Mouse (Mus musculus) cerebellum, postnatal 25 days (tissue): ENCODE data around the gene Olfr314.
"Not testable (repeated sequence)": the region's sequence is repeated elsewhere in the genome, so short reads cannot be mapped to it uniquely, and the experiment has no call there.

ENCODE experiments used
- DNase-seq, 2 experiments: peaks; one replicate each; pipeline ENCODE4 v3.0.0; 2021; ENCODE audit warnings: mixed read lengths in 2 of 2

The Olfr314 gene

DNA sequence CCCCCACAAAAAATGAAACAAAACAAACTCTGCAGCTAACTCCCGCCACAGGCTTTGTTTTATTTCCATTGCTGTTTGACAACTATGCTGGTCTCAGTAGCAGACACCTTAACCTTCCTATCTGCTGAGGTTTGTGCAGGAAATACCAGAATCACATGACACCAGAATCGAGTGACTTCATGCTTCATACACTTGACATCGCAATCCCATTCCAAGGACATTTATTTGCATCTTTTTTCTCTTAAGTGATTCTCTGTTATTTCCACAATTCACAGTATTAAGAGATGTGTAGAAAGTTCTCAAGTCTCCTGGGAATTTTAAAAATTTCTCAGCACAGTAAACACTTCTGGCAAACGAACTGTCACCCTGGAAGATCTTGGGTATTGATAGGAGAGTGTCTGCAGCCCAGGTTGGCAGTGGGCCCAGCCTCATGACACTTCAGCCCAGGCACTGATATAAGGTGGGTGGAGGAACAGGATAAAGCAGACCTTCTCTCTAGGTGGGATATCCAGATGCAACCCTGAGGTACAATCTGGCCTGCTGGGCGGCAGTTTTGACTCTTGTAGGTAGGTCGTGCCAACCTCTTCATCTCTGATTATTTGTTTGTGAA is at the start of gene Olfr314:
Gene Olfr314 (plus strand): TSS at position 473 of the 610 bp plus-strand sequence.
- no peak for DNase-seq

GRCm38 (mm10) chr11:58733372-58733771 is 49.4 kb upstream of the Olfr314 start:
- no peak for DNase-seq

- DNase-seq, result no peak
These were observed 43.9 kb upstream of the Olfr314 start, which contains the start of gene Olfr317 for GRCm38 (mm10) chr11:58738792-58739262. Gene Olfr317 (minus strand): TSS chr11:58739212.

GRCm38 (mm10) chr11:58751096-58751495 is 31.7 kb upstream of the Olfr314 start:
- not testable (repeated sequence) for DNase-seq

DNA sequence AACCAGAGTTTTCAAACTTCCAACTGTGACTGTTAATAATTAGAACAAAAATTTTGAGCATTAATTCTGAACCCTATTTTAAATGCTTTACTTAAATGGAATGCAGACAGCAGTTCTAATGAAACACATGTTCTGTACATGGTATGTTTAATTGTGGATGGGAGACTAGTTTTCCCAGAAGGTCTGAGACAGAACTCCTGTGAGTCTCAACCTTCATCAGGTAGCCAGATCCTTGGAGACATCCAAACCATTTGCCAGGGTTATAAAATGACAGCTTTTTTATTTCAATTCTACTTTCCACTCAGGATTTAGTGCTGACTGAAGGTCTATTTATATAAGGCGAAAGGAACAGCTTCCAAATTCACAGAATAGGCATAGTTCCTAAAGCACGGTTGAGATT is 30.3 kb upstream of the Olfr314 start, which contains the start of gene Olfr316:
Gene Olfr316 (plus strand): TSS at position 301 of the 400 bp plus-strand sequence.
- no peak for DNase-seq

GRCm38 (mm10) chr11:58772888-58773287 is 9.9 kb upstream of the Olfr314 start, which contains the start of gene Olfr315:
Gene Olfr315 (plus strand): TSS chr11:58773188.
- no peak for DNase-seq

DNA sequence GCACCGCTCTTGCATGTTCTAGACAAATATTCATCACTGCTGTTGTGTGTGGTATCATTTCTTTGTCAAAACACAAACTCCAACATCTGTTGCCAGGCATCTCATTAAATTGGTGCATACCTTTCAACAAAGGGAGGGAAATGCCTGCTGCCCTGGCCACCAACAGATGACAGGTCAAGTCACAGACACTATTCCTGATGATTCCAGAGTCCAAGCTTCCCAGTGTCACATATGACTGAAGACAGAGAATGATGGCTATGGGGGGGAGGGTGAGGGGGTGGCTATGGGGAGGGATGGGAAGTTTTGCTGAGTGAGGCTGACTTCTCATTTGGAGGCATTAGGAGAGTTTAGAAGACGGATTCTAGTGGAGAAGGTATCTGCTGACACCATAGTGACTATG is 1.4 kb downstream of the Olfr314 start:
- DNase-seq, result no peak

GRCm38 (mm10) chr11:58787651-58788050 is 4.9 kb downstream of the Olfr314 start:
- DNase-seq, result no peak

DNA sequence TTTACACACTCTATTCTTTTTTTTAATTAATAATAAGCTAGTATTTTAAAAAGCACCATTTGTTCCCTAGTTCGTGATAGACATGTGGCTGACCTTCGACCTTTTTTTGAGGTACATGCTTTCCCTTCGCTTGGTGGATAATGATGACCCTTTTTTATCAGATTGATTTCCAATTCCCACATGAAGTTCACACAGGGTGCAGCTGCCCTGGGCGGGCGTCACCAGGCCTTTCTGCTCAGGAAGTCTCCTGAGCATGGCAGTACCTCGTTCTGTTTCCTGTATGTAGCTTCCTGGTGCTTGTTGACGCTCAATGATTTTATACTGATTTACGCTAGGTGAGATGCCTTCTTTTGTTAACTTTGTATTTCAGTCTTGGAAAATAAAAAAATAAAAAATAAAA is 5.6 kb downstream of the Olfr314 start:
- no peak for DNase-seq

GRCm38 (mm10) chr11:58789532-58789931 is 6.8 kb downstream of the Olfr314 start:
- no peak for DNase-seq

DNA sequence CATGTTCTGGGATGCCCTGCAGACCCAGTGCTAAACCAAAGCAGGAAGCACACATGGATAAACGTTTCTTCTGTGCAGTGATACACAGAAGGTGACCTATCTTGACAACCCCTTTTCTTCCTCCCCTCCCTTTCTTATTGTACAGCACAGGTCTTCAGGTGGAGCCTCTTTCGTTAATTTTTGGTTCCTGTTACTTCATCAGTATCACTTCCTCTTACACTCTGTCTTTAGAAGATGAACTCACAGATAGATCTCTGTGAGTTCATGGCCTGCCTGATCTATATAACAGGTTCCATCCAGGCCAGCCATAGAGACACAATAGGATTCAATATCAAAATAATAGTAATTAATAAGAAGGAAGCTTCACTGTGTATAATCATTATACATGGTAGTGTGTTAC is 7.3 kb downstream of the Olfr314 start:
- DNase-seq, result no peak

DNA sequence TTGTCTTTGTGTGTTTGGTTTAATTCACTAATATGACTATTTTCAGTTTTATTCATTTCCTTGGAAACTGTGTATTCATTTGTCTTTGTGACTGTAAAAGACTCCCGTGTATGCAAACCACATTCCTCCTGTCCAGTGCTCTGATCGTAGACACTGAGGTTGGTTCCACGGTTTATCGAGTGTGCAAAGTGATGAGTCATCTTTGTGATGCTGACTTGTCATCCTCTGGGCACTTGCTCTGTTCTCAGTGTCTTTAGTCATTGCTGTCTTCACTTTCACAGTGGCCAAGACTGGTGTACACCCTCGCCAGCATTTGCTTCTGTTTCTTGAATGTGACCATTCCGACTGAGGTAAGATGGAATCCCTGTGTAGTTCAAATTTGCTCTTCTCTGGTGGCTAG is 7.9 kb downstream of the Olfr314 start:
- DNase-seq, result no peak

- DNase-seq, result no peak
These were observed 13.1 kb downstream of the Olfr314 start for GRCm38 (mm10) chr11:58795856-58796255.

DNA sequence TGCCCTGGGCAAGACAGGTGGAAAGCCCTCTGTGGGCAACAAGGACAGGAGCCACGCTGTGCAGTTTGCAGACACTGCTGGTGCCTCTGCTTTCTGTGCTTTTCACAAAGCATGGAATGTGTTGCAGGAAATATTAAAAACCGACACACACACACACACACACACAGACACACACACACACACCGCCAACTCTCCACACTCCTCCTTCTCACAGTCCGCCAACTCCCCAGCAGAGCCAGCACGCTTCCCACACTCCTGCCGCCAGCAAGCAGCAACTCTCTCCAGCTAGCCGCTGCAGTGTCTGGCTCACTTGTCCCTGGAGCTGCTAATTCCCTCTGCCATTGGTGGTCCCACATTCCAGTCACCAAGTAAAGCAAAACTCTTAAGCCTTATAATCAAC is 14.1 kb downstream of the Olfr314 start:
- DNase-seq, result peak; percentile 7 to 8

DNA sequence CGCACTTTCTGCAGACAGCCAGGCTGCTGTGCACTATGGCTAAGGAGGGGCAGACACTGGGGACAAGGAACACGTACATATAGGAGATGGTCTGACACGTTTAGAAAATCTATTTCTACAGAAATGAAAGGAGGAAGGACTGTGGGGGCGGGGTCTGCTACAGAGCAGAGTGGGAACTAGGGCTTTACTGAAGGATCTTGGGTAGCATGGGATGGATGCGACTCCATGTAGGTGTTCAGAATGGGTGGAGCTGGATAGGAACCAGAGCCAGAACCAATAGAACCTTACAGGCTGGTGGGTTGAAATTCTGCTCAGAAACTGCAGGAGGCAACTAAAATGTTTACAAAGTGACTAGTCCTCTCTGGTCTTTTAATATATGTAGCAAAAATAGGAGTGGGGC is 17.0 kb downstream of the Olfr314 start:
- DNase-seq, result no peak

DNA sequence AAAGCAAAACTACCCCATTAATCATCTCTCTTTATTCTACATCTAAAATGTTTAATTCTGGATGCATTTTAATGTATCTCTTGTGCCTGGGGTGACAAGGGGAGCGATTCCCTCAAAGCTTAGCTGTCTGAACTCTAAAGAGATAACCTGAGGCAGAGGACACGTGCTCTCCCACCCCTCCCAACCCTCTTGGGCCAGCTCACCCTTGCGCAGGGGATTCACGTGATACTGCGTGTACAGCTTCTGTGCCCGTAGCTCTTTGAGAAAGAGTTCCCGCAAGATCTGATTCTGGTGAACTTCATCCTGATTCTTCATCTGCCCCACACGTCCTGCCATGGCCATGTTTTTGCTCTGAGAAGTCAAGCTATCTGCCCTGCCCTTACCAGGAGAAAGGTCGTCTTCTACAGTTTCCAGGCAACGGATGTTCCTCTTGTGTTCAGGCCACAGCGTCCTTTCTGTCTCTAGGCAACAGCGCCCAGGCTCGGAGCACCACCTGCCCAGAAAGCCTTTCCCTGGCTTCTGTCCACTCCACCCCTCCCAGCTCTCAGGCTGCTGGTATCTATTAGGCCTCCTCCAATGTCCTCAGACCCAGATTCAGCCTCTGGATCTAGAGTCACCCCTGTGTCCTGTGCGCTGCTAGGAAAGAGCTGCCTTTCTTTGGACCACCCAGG is 18.9 kb downstream of the Olfr314 start, which contains the start of gene Fam183b:
Gene Fam183b (minus strand): TSS at position 403 of the 671 bp plus-strand sequence.
- peak; percentile 46 to 60 for DNase-seq

DNA sequence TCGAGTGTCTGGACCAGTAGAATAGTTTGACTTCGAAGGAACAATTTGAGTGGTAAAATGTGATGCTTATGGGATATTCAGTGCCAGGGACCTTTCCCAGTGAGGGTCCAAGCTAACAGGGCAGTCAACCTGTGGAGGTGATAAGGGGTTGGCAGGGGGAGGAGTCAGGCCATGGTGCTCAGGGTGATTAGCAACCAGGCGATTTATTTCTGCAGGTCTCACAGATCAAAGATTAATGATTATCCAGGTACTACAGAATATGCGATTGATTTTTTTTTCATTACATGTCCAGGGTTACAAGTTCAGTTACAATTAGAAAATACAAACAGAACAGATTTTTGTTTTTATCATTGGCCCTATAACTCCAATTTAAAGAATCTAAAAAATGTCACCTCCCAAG is 21.1 kb downstream of the Olfr314 start:
- DNase-seq, result no peak

DNA sequence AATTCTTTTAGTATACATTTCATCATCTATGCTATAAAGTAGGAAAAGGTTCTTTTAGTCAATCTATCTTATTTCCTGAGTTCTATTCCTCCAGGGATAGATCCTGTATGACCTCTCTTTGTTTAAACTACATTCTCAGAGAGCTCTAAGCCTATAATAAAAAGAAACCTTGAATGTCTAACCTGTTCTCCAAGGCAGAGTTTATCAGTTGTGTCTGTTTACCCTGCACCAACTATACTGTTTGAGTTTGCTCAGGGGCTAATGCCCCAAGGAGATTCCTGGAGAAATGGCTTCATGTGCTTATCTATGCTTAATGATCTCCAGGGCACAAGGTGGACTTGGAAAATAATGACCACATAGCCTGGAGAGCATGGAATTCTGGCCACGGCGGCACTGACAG is 21.6 kb downstream of the Olfr314 start:
- no peak for DNase-seq

DNA sequence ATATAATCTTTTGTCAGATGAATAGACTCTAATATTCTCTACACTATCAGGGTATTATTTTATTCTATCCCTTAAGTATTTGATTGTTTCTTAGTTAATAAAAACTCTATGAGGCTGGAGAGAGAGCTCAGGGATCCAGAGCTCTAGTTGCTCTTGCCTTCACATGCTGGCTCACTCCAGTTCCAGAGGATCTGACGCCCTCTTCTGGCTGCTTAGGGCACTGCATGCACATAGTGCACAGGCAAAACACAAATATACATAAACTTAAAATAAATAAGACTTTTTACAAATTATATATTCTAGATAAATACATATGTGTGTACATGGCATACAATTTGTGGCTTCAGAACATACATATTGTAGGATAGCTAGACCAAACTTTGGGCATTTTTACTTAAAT is 29.2 kb downstream of the Olfr314 start:
- no peak for DNase-seq

DNA sequence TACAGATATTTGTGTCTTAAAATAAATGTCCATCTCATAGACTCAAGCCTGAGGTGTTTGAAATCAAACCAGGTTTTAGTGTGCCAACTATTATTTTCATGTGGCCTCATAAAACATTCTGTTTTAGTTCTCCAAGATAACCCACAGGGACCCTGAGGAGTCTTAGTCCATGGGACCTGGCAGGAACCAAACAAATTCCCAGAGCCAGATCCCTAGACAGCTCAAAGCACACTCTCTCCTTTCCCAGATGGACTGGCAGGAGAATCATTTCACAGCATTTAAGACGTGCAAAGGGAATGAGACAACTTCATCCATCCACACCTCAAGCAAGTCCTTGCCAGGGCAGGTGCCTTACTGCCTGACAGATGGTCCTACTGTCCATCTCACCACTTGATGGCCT is 31.9 kb downstream of the Olfr314 start, which contains the start of gene Olfr313:
Gene Olfr313 (plus strand): TSS at position 301 of the 400 bp plus-strand sequence.
- not testable (repeated sequence) for DNase-seq

DNA sequence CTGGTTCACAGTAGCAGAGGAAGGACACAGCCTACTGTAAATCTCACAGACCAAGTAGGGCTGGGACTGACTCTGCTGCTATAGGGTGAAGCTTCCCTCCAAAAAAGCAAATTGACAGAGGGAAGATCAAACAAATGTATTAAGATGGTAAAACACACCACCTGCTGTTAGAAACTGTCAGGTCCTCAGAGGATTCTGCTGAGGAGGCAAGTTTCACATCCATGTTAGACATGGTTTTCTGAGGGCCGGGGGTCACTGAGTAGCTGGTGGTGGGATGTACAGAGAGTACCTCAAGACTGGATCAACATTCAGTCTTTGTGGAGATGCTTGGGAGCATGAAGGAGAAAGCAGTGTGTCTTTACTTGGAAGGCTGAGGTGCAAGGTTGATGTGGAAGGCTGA is 32.9 kb downstream of the Olfr314 start:
- no peak for DNase-seq

DNA sequence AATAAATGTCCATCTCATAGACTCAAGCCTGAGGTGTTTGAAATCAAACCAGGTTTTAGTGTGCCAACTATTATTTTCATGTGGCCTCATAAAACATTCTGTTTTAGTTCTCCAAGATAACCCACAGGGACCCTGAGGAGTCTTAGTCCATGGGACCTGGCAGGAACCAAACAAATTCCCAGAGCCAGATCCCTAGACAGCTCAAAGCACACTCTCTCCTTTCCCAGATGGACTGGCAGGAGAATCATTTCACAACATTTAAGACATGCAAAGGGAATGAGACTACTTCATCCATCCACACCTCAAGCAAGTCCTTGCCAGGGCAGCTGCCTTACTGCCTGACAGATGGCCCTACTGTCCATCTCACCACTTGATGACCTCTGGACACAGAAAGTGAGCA is 46.2 kb downstream of the Olfr314 start, which contains the start of gene Olfr312:
Gene Olfr312 (plus strand): TSS at position 301 of the 400 bp plus-strand sequence.
- DNase-seq, result not testable (repeated sequence)

DNA sequence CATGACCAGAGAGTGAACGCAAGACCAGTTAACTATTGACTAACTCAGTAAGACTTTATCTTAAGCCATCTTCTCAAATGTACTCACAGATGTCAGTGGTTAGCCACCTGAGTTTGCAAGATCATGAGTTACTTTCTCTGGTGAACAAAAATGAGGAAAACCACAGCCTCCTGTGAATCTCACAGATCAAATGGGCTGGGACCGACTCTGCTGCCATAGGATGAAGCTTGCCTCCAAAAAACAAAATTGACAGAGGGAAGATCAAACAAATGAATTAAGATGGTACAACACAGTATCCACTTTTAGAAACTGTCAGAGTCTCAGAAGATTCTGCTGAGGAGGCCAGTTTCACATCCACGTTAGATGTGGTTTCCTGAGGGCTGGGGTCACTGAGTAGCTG is 47.0 kb downstream of the Olfr314 start:
- DNase-seq, result no peak

DNA sequence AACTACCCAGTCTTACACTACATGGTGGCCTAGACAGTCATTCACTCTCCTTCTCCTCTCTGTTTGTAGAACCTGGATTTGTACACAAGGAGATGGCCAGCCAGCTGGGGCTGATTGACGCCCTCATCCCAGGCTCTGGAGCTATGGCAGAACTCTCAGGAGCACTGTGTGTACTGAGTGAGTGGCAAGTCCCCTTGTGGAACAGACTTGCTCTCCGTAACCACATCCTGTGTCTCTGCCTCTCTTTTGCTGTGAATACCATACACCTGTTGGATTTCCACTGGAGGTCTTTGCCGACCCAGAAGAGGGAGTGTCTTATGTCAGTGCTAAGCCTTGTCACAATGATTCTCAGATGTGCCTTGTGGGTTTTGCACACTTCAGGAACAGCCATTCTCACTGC is 49.8 kb downstream of the Olfr314 start:
- DNase-seq, result not testable (repeated sequence)
